Mouse (Mus musculus) intestine, embryonic 16.5 days (tissue): ENCODE data around the gene Gnai2. TPM values are rescaled to one million over a fixed set of nuclear protein-coding genes. Genes with fewer than 3 reads are reported as not detected.

Source experiments
- ATAC-seq: fragments of 200-750 bp; cut with Nextera tagmentation; 2 replicates; pipeline ENCODE4 v1.8.0; 2017; ENCODE audit warnings: moderate TSS enrichment, moderate library complexity
- H3K27ac ChIP-seq: fragments of 300-500 bp; sonication (generic); 2 replicates; pipeline ENCODE4 v1.5.1; 2014; ENCODE audit warnings: mild to moderate bottlenecking, low read length
- H3K27me3 ChIP-seq: fragments of 300-500 bp; sonication (generic); replicated peaks from 2 replicates; pipeline ENCODE4 v1.6.1; 2014; ENCODE audit warnings: low read length, control low read depth, mixed read lengths; ENCODE audit not compliant: control insufficient read depth, insufficient read depth
- H3K36me3 ChIP-seq: fragments of 300-500 bp; sonication (generic); 2 replicates; pipeline ENCODE4 v1.6.1; 2014; ENCODE audit warnings: low read length, control low read depth; ENCODE audit not compliant: control insufficient read depth, insufficient read depth
- H3K4me1 ChIP-seq: fragments of 300-500 bp; sonication (generic); 2 replicates; pipeline ENCODE4 v1.6.1; 2014; ENCODE audit warnings: low read length, control low read depth, mixed read lengths; ENCODE audit not compliant: control insufficient read depth, insufficient read depth
- H3K4me2 ChIP-seq: fragments of 300-500 bp; sonication (generic); 2 replicates; pipeline ENCODE4 v1.6.1; 2014; ENCODE audit warnings: low read depth, low read length, control low read depth
- H3K4me3 ChIP-seq: fragments of 300-500 bp; sonication (generic); 2 replicates; pipeline ENCODE4 v1.5.1; 2014; ENCODE audit warnings: mild to moderate bottlenecking, low read length
- H3K9ac ChIP-seq: fragments of 300-500 bp; sonication (generic); 2 replicates; pipeline ENCODE4 v1.6.1; 2014; ENCODE audit warnings: low read depth, low read length
- H3K9me3 ChIP-seq: fragments of 300-500 bp; sonication (generic); 2 replicates; pipeline ENCODE4 v1.6.1; 2016; ENCODE audit warnings: low read length, control low read depth; ENCODE audit not compliant: control insufficient read depth
- WGBS: fragments of 180-500 bp; shearing (Covaris S2); extraction: QIAGEN DNeasy Blood & Tissue Kit; methylation state at CpG from one replicate; pipeline ENCODE4 v1.1.7; 2014; 5-methylcytosine and 5-hydroxymethylcytosine counted together
- polyA plus RNA-seq: library from polyadenylated mRNA; unstranded; fragments of >200 nt; fragmentation: Nextera tagmentation; extraction: Ambion mirVana; gene quantifications from 2 replicates; pipeline ENCODE4 v1.2.1, GENCODE M21; 2015

The Gnai2 gene
- polyA plus RNA-seq, 1 experiment from 2014 or later = 301 TPM

GRCm38 (mm10) chr9:107572327-107572662 is 62.9 kb downstream of the Gnai2 start:
- Histone ChIP-seq H3K4me2 (no peak overlapping the region), H3K27ac (no peak overlapping the region), H3K4me1 (peaks cover 45% of the 10 kb centered on the region), H3K36me3 (peaks cover 3% of the 10 kb centered on the region; the same call in 1 of the 2 replicates), H3K9ac (no peak overlapping the region), H3K4me3 (no peak overlapping the region), H3K27me3 (no peaks in the 10 kb centered on the region), H3K9me3 (no peaks in the 10 kb centered on the region)
- ATAC-seq = no peak
- 89% methylated on average over 2 of the region's 2 CpGs for WGBS

DNA sequence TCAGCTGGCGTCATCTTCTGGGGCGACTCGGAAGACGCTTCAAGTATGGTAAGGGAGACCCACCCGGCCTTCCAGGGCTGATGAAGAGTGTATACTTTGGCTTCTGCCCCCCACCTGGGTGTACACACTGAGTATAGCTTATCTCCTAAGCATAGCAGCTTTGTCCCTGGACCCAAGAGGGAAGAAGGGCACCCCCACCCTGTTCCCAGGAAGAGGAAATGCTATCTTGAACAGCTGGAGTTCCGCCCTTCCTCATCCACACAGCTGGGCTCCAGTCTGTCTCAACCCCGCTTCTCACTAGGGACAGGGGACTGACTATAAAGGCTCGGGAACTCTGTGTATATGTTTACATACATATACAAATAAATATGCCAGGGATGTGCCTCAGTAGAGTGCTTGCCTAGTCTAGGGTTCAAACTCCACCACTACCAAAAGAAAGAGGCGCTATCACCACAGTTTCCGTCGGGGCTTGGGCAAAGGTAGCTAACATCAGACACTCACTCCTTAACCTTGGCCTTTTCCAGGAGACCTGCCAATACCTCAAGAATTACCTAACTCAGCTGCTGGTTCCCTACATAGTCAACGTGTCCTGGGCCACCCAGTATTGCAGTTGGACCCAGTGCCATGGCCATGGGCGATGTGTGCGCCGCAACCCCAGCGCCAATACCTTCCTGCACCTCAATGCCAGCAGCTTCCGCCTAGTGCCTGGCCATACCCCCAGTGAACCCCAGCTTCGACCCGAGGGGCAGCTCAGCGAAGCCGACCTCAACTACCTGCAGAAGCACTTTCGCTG is 63.4 kb downstream of the Gnai2 start:
- no peak for ATAC-seq

GRCm38 (mm10) chr9:107570845-107571244 is 64.3 kb downstream of the Gnai2 start:
- Histone ChIP-seq H3K9ac (peak overlapping the region; percentile 85), H3K9me3 (no peaks in the 10 kb centered on the region), H3K36me3 (peaks cover 3% of the 10 kb centered on the region; the same call in 1 of the 2 replicates), H3K4me2 (peak overlapping the region; percentile 74), H3K4me1 (peaks cover 46% of the 10 kb centered on the region), H3K4me3 (peak overlapping the region; percentile 78), H3K27ac (peak overlapping the region; percentile 53), H3K27me3 (no peaks in the 10 kb centered on the region)
- WGBS = 65% methylated on average over 21 of the region's 21 CpGs
- ATAC-seq = no peak

More for the DNA sequence above, 63.4 kb downstream of the Gnai2 start:
- Histone ChIP-seq H3K4me1 (peaks cover 47% of the 10 kb centered on the region), H3K4me3 (peak overlapping the region; percentile 78; the same call in 1 of the 2 replicates), H3K36me3 (peaks cover 3% of the 10 kb centered on the region; the same call in 1 of the 2 replicates), H3K27me3 (no peaks in the 10 kb centered on the region), H3K4me2 (peak overlapping the region; percentile 74), H3K9me3 (no peaks in the 10 kb centered on the region), H3K27ac (peak overlapping the region; percentile 52; the same call in 1 of the 2 replicates), H3K9ac (no peak overlapping the region)
- WGBS = 79% methylated on average over 22 of the region's 22 CpGs

- Histone ChIP-seq H3K4me2 (peak overlapping the region; percentile 74), H3K27ac (peak overlapping the region; percentile 72; the same call in 1 of the 2 replicates), H3K27me3 (no peaks in the 10 kb centered on the region), H3K9me3 (no peaks in the 10 kb centered on the region), H3K9ac (peak overlapping the region; percentile 85), H3K4me3 (peak overlapping the region; percentile 78), H3K4me1 (peaks cover 45% of the 10 kb centered on the region), H3K36me3 (peaks cover 6% of the 10 kb centered on the region; the same call in 1 of the 2 replicates)
- 37% methylated on average over 13 of the region's 13 CpGs for WGBS
- no peak for ATAC-seq
These were observed 65.2 kb downstream of the Gnai2 start for GRCm38 (mm10) chr9:107570016-107570415.

DNA sequence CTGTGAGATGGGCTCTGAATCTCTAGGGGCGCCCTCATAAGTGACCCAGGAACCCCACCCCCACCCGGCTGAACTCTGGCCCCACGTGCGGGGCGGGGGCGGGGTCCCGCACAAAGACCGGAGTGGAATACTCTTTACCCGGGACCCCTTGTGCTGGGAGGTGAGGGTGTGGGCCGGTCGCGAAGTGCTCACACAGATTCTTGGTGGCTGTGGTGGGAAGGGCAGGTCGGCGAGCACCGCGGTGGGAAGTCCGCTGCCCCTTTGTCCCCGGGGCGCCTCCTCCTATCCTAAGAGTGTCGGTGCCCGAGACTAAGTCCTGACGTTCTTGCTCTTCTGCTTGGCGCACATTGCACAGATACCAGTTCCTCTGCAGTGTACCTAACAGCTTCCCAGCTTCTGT is 65.9 kb downstream of the Gnai2 start:
- peak overlapping the region; percentile 78 for H3K4me3 ChIP-seq
- H3K27ac ChIP-seq = peak overlapping the region; percentile 72
- H3K36me3 ChIP-seq = peaks cover 6% of the 10 kb centered on the region; the same call in 1 of the 2 replicates
- peak overlapping the region; percentile 85 for H3K9ac ChIP-seq
- peaks cover 49% of the 10 kb centered on the region for H3K4me1 ChIP-seq
- H3K27me3 ChIP-seq = no peaks in the 10 kb centered on the region
- H3K4me2 ChIP-seq = peak overlapping the region; percentile 74
- WGBS = under 1% methylated on average over 23 of the region's 23 CpGs
- peak; percentile 22 for ATAC-seq
- no peaks in the 10 kb centered on the region for H3K9me3 ChIP-seq

- peaks cover 6% of the 10 kb centered on the region; the same call in 1 of the 2 replicates for H3K36me3 ChIP-seq
- H3K4me2 ChIP-seq = peak overlapping the region; percentile 74
- peak overlapping the region; percentile 85 for H3K9ac ChIP-seq
- ATAC-seq = peak; percentile 82
- peak overlapping the region; percentile 72 for H3K27ac ChIP-seq
- peak overlapping the region; percentile 78 for H3K4me3 ChIP-seq
- no peaks in the 10 kb centered on the region for H3K27me3 ChIP-seq
- no peaks in the 10 kb centered on the region for H3K9me3 ChIP-seq
- WGBS = under 1% methylated on average over 41 of the region's 41 CpGs
- peaks cover 55% of the 10 kb centered on the region for H3K4me1 ChIP-seq
These were observed 66.6 kb downstream of the Gnai2 start for GRCm38 (mm10) chr9:107568331-107569261.

- Histone ChIP-seq H3K27ac (peak within 1 kb of the TSS; percentile 72), H3K4me3 (peak within 1 kb of the TSS; percentile 78), H3K9ac (peak within 1 kb of the TSS; percentile 85), H3K4me2 (peak within 1 kb of the TSS; percentile 74), H3K4me1 (peaks cover 56% of the 10 kb centered on the region), H3K36me3 (peaks cover 6% of the 10 kb centered on the region; the same call in 1 of the 2 replicates), H3K27me3 (no peaks in the 10 kb centered on the region), H3K9me3 (no peaks in the 10 kb centered on the region)
- 6% methylated on average over 18 of the region's 18 CpGs for WGBS
- no peak for ATAC-seq
These were observed 67.4 kb downstream of the Gnai2 start, which contains the start of gene Hyal2 for GRCm38 (mm10) chr9:107567702-107568319. TSS of gene Hyal2 (plus strand) at chr9:107567945.

DNA sequence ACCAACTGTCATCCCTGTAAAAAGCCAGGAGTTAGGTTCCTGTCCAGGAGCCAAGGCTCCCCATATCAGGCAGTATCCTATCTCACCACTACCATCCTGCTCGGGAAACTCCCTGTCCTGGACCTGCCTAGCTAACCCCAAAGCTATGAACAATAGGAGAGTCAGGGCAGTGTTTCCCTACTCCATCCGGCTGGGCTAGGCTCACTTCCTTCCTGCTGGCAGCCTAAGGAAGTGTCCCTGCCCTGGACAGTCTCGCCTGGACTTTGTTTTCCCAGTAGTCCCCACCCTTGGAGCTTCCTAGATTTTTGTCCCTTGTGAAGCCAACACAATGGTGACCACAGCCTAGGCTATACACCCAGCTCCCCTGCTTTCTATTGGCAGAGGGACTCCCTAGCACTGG is 68.3 kb downstream of the Gnai2 start:
- peak overlapping the region; percentile 13; the same call in 1 of the 2 replicates for H3K4me3 ChIP-seq
- no peaks in the 10 kb centered on the region for H3K9me3 ChIP-seq
- peak overlapping the region; percentile 72 for H3K27ac ChIP-seq
- H3K4me1 ChIP-seq = peaks cover 51% of the 10 kb centered on the region
- no peak for ATAC-seq
- peak overlapping the region; percentile 34; the same call in 1 of the 2 replicates for H3K9ac ChIP-seq
- H3K27me3 ChIP-seq = no peaks in the 10 kb centered on the region
- H3K36me3 ChIP-seq = peaks cover 7% of the 10 kb centered on the region; the same call in 1 of the 2 replicates
- WGBS = 44% methylated on average over 3 of the region's 3 CpGs
- H3K4me2 ChIP-seq = peak overlapping the region; percentile 32; the same call in 1 of the 2 replicates
